Mouse (Mus musculus): Measurements from ENCODE around the gene Kmt2e. TPM values are rescaled to one million over a fixed set of nuclear protein-coding genes. Genes with fewer than 3 reads are reported as not detected.

Gene Kmt2e
- total and polyA plus RNA-seq, 3 experiments = 16.2 to 75.6 (median 29.3) TPM

- TF ChIP-seq KAT2A (conservative IDR thresholded peaks at IDR 0.05; ENCODE audit: low read depth, low read length) = no peak
- no peak for TF ChIP-seq NELFE (IDR thresholded peaks at IDR 0.05; ENCODE audit: low read depth, low read length)
Measured at GRCm38 (mm10) chr5:23403161-23403560, 31.1 kb upstream of the Kmt2e start (continued).

GRCm38 (mm10) chr5:23405666-23406404 is 28.4 kb upstream of the Kmt2e start:
- Histone ChIP-seq H3K9me3 (replicated peaks; ENCODE audit: insufficient read depth, low read length) (no peaks in the 10 kb centered on the region), H3K36me3 (ENCODE audit: control insufficient read depth in 1 of 2, insufficient read depth in 2 of 2, low read length in 2 of 2) (peaks cover 0 to 4% of the 10 kb centered on the region in 2 experiments; a peak in 1 of 4 replicates), H3K4me3 (ENCODE audit: control insufficient read depth in 1 of 2, insufficient read depth in 1 of 2, low read depth in 2 of 2, low read length in 2 of 2) (no peak overlapping the region), H3K27ac (ENCODE audit: control insufficient read depth, low read depth, low read length) (no peak overlapping the region), H3K9ac (ENCODE audit: control insufficient read depth, low read depth, low read length, poor library complexity, severe bottlenecking) (no peak overlapping the region), H3K79me2 (ENCODE audit: control insufficient read depth, insufficient read depth, low read length, poor library complexity) (no peaks in the 10 kb centered on the region), H3K27me3 (ENCODE audit: control insufficient read depth in 1 of 2, insufficient read depth in 2 of 2, low read length in 2 of 2) (no peaks in the 10 kb centered on the region), H3K4me1 (ENCODE audit: control insufficient read depth in 1 of 2, insufficient read depth in 2 of 2, low read length in 2 of 2) (peaks cover 0 to 9% of the 10 kb centered on the region in 2 experiments; a peak in 2 of 4 replicates)
- no peak for DNase-seq (ENCODE audit: low read depth, low spot score)
- TF ChIP-seq MXI1 (IDR thresholded peaks at IDR 0.05; ENCODE audit: low read depth, low read length) (no peak), SMC3 (IDR thresholded peaks at IDR 0.05; ENCODE audit: low read depth, low read length) (no peak), TBP (IDR thresholded peaks at IDR 0.05; ENCODE audit: low read depth, low read length) (no peak), TCF12 (IDR thresholded peaks at IDR 0.05; ENCODE audit: low read depth, low read length) (no peak), ZKSCAN1 (IDR thresholded peaks at IDR 0.05; ENCODE audit: low read depth, low read length) (no peak)

GRCm38 (mm10) chr5:23406405-23406745 is 27.9 kb upstream of the Kmt2e start:
- H3K4me3 ChIP-seq (ENCODE audit: control insufficient read depth in 1 of 2, insufficient read depth in 1 of 2, low read depth in 2 of 2, low read length in 2 of 2) = no peak overlapping the region
- no peaks in the 10 kb centered on the region for H3K27me3 ChIP-seq (ENCODE audit: control insufficient read depth in 1 of 2, insufficient read depth in 2 of 2, low read length in 2 of 2)
- no peaks in the 10 kb centered on the region for H3K79me2 ChIP-seq (ENCODE audit: control insufficient read depth, insufficient read depth, low read length, poor library complexity)
- peaks cover 0 to 9% of the 10 kb centered on the region in 2 experiments; a peak in 2 of 4 replicates for H3K4me1 ChIP-seq (ENCODE audit: control insufficient read depth in 1 of 2, insufficient read depth in 2 of 2, low read length in 2 of 2)
- TF ChIP-seq ZC3H11A (IDR thresholded peaks at IDR 0.05; ENCODE audit: low read depth, low read length) (no peak), MAX (IDR thresholded peaks at IDR 0.05; ENCODE audit: low read length) (no peak), MYB (IDR thresholded peaks at IDR 0.05; ENCODE audit: low read depth, low read length) (no peak), MEF2A (IDR thresholded peaks at IDR 0.05; ENCODE audit: extremely low read depth, insufficient replicate concordance, low read depth, low read length, poor library complexity, severe bottlenecking) (no peak), POLR2AphosphoS2 (IDR thresholded peaks at IDR 0.05; ENCODE audit: low read length) (no peak), RCOR1 (IDR thresholded peaks at IDR 0.05; ENCODE audit: low read depth, low read length) (no peak), POLR2A (IDR thresholded peaks at IDR 0.05; ENCODE audit: control insufficient read depth in 1 of 2, insufficient read depth in 1 of 2, low read depth in 1 of 2, low read length in 2 of 2, poor library complexity in 1 of 2) (no peak)
- peaks cover 0 to 4% of the 10 kb centered on the region in 2 experiments; a peak in 1 of 4 replicates for H3K36me3 ChIP-seq (ENCODE audit: control insufficient read depth in 1 of 2, insufficient read depth in 2 of 2, low read length in 2 of 2)
- H3K27ac ChIP-seq (ENCODE audit: control insufficient read depth, low read depth, low read length) = no peak overlapping the region
- DNase-seq (ENCODE audit: low read depth, low spot score) = no peak
- no peaks in the 10 kb centered on the region for H3K9me3 ChIP-seq (replicated peaks; ENCODE audit: insufficient read depth, low read length)
- H3K9ac ChIP-seq (ENCODE audit: control insufficient read depth, low read depth, low read length, poor library complexity, severe bottlenecking) = no peak overlapping the region
